Mouse (Mus musculus): ENCODE measurements at regions not wholly inside any gene's neighbourhood (a gene's known extent, or its start where the extent isn't known, plus 50 kb on each side); places are given as distances from the start of the nearest gene placed in this dataset.

DNA sequence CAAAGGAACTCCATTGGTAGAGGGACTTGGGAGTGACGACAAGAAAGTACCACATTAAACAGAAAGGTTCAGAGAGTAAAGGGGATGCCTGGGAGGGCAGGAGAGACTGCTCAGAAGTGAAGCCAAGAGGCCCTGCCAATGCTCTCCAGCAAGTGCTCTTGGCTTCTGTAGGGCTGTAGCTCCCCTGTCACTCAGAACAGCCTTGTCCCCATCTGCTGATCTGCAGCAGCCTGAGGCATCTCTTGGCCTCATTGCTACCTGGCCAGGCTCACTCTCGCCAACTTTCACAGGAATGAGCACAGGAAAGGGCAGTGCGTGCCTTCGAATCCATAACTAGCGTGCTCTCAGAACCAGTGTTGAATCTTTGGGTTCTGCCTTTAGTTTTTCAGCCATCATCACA lies 205.2 kb upstream of the Gm10295 start:
- Histone ChIP-seq H3K9ac (ENCODE audit: low read depth, low read length) (no peak overlapping the region), H3K4me3 (ENCODE audit: low read length) (no peak overlapping the region), H3K4me2 (replicated peaks; ENCODE audit: low read depth, low read length) (no peak overlapping the region), H3K4me1 (ENCODE audit: control insufficient read depth, insufficient read depth, low read length) (no peaks in the 10 kb centered on the region), H3K27me3 (ENCODE audit: control insufficient read depth, insufficient read depth, low read length) (no peaks in the 10 kb centered on the region), H3K9me3 (ENCODE audit: control insufficient read depth, low read length) (no peaks in the 10 kb centered on the region), H3K36me3 (ENCODE audit: control insufficient read depth, insufficient read depth, low read length) (no peaks in the 10 kb centered on the region), H3K27ac (ENCODE audit: low read depth, low read length) (no peak overlapping the region)
- ATAC-seq (ENCODE audit: low FRiP score, low TSS enrichment): no peak
- 94% methylated on average over 5 of the region's 5 CpGs for WGBS

DNA sequence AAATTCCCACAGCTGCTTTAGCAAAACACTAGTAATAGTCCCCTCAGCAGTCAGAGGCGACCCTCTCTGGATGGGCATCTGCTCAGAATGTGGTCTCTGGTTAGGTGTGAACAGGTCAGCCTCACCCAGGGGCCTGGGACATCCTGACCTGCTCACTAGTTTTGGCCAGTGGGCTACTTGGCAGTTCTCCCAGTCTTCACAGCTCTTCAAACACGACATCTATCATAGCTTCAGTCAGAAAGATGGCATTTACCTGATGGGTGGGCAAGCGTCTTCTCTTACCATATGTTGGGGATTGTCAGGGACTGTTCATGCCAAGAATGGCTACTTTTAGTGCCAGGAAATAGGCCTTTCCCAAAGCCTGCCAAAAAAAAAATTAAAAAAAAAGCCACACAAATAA lies 204.2 kb upstream of the Gm10295 start:
- H3K27ac ChIP-seq (ENCODE audit: low read depth, low read length): no peak overlapping the region
- no peak overlapping the region for H3K4me2 ChIP-seq (replicated peaks; ENCODE audit: low read depth, low read length)
- H3K4me1 ChIP-seq (ENCODE audit: control insufficient read depth, insufficient read depth, low read length): no peaks in the 10 kb centered on the region
- no peak overlapping the region for H3K4me3 ChIP-seq (ENCODE audit: low read length)
- no peaks in the 10 kb centered on the region for H3K9me3 ChIP-seq (ENCODE audit: control insufficient read depth, low read length)
- no peaks in the 10 kb centered on the region for H3K27me3 ChIP-seq (ENCODE audit: control insufficient read depth, insufficient read depth, low read length)
- WGBS: 94% methylated on average over 3 of the region's 3 CpGs
- no peaks in the 10 kb centered on the region for H3K36me3 ChIP-seq (ENCODE audit: control insufficient read depth, insufficient read depth, low read length)
- no peak overlapping the region for H3K9ac ChIP-seq (ENCODE audit: low read depth, low read length)
- ATAC-seq (ENCODE audit: low FRiP score, low TSS enrichment): no peak

DNA sequence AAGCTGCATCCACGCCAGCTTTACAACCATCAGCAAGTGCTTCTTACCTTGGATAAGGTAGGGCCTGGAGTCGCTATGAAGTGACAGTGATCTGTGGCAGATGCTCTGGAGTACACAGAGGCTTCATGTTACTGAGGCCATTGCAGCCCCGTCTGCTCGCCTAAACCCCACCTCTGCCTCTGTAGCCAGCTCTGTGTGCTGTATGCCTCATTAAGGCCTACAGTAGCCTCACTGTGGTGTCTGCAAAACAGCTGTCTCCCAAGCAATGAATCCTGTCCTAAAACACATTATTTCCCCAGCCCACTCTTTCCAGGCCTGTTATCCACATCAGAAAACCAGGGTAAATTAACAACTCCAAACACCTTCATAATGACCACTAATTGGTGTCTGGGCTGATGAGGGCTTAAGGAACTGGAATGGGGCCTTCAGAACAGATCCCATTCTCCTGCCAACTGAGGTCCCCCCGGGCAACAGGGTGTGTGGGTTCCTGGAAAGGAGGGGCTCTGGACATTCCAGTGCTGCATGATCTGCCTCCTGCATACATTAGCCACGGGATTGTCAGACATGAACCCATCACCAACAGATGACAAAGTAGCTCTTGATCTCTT lies 195.4 kb upstream of the Gm10295 start:
- Histone ChIP-seq H3K27me3 (ENCODE audit: control insufficient read depth, insufficient read depth, low read length) (no peaks in the 10 kb centered on the region), H3K36me3 (ENCODE audit: control insufficient read depth, insufficient read depth, low read length) (no peaks in the 10 kb centered on the region), H3K4me2 (replicated peaks; ENCODE audit: low read depth, low read length) (no peak overlapping the region), H3K4me3 (ENCODE audit: low read length) (no peak overlapping the region), H3K27ac (ENCODE audit: low read depth, low read length) (no peak overlapping the region), H3K9me3 (ENCODE audit: control insufficient read depth, low read length) (no peaks in the 10 kb centered on the region), H3K9ac (ENCODE audit: low read depth, low read length) (no peak overlapping the region), H3K4me1 (ENCODE audit: control insufficient read depth, insufficient read depth, low read length) (no peaks in the 10 kb centered on the region)
- no peak for ATAC-seq (ENCODE audit: low FRiP score, low TSS enrichment)
- WGBS: 53% methylated on average over 6 of the region's 6 CpGs

DNA sequence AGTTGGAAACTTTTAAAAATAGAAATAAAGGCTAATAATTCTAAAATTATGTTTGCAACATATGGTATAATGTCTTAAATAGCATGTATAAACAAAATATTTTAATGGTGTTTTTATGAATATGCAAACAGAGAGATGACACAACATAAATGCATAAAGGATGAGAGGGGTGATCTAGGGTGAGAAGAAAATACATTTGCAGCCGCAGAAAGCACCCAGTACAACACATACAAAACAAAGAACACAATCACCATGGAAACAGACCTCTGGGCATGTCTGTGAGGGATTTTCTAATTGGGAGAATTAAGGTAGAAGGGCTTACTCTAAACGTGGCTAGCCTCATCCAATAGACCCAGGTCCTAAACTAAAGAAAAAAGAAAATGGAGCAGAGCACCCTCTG lies 190.2 kb upstream of the Gm10295 start:
- Histone ChIP-seq H3K4me2 (replicated peaks; ENCODE audit: low read depth, low read length) (no peak overlapping the region), H3K9me3 (ENCODE audit: control insufficient read depth, low read length) (no peaks in the 10 kb centered on the region), H3K4me1 (ENCODE audit: control insufficient read depth, insufficient read depth, low read length) (no peaks in the 10 kb centered on the region), H3K9ac (ENCODE audit: low read depth, low read length) (no peak overlapping the region), H3K36me3 (ENCODE audit: control insufficient read depth, insufficient read depth, low read length) (no peaks in the 10 kb centered on the region), H3K27me3 (ENCODE audit: control insufficient read depth, insufficient read depth, low read length) (no peaks in the 10 kb centered on the region), H3K4me3 (ENCODE audit: low read length) (no peak overlapping the region), H3K27ac (ENCODE audit: low read depth, low read length) (peak overlapping the region; percentile 52; the same call in 1 of the 2 replicates)
- 60% methylated on average over 2 of the region's 2 CpGs for WGBS
- ATAC-seq (ENCODE audit: low FRiP score, low TSS enrichment): peak; percentile 79

DNA sequence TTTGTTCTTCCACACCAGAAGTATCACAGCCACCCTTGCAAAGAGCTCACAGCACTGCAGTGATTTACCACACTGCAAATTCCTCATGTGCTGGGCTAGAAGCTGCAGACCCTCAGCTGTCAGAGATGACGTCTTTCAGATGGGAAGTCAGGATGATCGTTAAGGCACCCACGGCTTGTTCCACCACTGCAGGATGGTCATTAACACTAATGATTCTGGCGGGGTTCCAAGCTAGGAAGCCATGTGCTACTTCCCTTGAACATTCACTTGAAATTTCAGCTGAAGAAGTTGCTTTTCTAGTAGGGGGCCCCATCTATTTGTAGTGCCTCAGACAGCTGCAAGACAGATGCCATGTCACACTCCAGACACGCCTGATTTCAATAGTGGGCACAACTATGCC lies 181.8 kb upstream of the Gm10295 start:
- no peaks in the 10 kb centered on the region for H3K27me3 ChIP-seq (ENCODE audit: control insufficient read depth, insufficient read depth, low read length)
- H3K27ac ChIP-seq (ENCODE audit: low read depth, low read length): peak overlapping the region; percentile 47; the same call in 1 of the 2 replicates
- H3K9me3 ChIP-seq (ENCODE audit: control insufficient read depth, low read length): no peaks in the 10 kb centered on the region
- no peaks in the 10 kb centered on the region for H3K36me3 ChIP-seq (ENCODE audit: control insufficient read depth, insufficient read depth, low read length)
- no peak overlapping the region for H3K4me2 ChIP-seq (replicated peaks; ENCODE audit: low read depth, low read length)
- no peak overlapping the region for H3K4me3 ChIP-seq (ENCODE audit: low read length)
- peak; percentile 93 for ATAC-seq (ENCODE audit: low FRiP score, low TSS enrichment)
- H3K9ac ChIP-seq (ENCODE audit: low read depth, low read length): no peak overlapping the region
- no peaks in the 10 kb centered on the region for H3K4me1 ChIP-seq (ENCODE audit: control insufficient read depth, insufficient read depth, low read length)
- 16% methylated on average over 5 of the region's 5 CpGs for WGBS

DNA sequence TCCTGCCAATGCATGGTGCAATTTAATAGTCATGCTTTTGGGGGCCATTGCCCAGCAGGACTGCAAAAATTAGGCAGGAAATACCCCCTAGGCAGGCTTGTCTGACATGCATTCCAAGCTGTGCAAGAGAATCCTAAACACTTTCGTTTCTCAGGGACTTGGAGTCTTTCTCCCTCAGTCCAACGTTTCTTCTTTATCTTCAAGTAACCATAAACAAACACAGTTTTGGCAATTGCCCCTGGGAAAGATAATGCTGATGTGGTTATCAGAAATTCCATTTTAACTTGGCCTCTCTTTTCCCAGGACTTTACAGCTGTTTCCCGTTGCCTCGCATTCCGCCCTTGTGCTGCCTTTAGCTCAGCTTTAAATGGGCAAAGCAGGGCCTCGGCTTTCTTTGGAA lies 180.2 kb upstream of the Gm10295 start:
- Histone ChIP-seq H3K4me3 (ENCODE audit: low read length) (no peak overlapping the region), H3K27me3 (ENCODE audit: control insufficient read depth, insufficient read depth, low read length) (no peaks in the 10 kb centered on the region), H3K27ac (ENCODE audit: low read depth, low read length) (peak overlapping the region; percentile 76), H3K36me3 (ENCODE audit: control insufficient read depth, insufficient read depth, low read length) (no peaks in the 10 kb centered on the region), H3K9me3 (ENCODE audit: control insufficient read depth, low read length) (no peaks in the 10 kb centered on the region), H3K4me2 (replicated peaks; ENCODE audit: low read depth, low read length) (no peak overlapping the region), H3K9ac (ENCODE audit: low read depth, low read length) (no peak overlapping the region), H3K4me1 (ENCODE audit: control insufficient read depth, insufficient read depth, low read length) (no peaks in the 10 kb centered on the region)
- 53% methylated on average over 6 of the region's 6 CpGs for WGBS
- ATAC-seq (ENCODE audit: low FRiP score, low TSS enrichment): no peak

DNA sequence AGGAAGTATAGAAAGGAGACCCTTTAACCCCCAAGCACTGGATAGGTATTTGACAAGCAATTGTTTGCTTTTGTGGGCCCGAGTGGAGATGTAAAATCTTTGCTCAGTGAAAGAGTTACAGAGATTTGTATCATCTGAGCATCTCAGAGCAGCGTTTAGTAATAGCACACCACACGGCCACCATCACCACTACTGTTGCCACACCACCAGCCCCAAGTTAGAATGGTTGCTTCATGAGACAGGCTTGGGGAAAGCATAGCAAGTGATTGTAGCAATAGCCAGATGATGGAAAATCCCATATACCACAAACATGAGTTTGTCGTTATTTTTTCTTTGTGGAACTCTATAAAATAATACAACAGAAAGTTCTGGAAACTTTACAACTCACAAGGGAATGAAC lies 179.6 kb upstream of the Gm10295 start:
- Histone ChIP-seq H3K4me3 (ENCODE audit: low read length) (no peak overlapping the region), H3K9ac (ENCODE audit: low read depth, low read length) (no peak overlapping the region), H3K4me2 (replicated peaks; ENCODE audit: low read depth, low read length) (no peak overlapping the region), H3K27ac (ENCODE audit: low read depth, low read length) (peak overlapping the region; percentile 76), H3K27me3 (ENCODE audit: control insufficient read depth, insufficient read depth, low read length) (no peaks in the 10 kb centered on the region), H3K36me3 (ENCODE audit: control insufficient read depth, insufficient read depth, low read length) (no peaks in the 10 kb centered on the region), H3K9me3 (ENCODE audit: control insufficient read depth, low read length) (no peaks in the 10 kb centered on the region), H3K4me1 (ENCODE audit: control insufficient read depth, insufficient read depth, low read length) (no peaks in the 10 kb centered on the region)
- WGBS: 86% methylated on average over 4 of the region's 4 CpGs
- no peak for ATAC-seq (ENCODE audit: low FRiP score, low TSS enrichment)

DNA sequence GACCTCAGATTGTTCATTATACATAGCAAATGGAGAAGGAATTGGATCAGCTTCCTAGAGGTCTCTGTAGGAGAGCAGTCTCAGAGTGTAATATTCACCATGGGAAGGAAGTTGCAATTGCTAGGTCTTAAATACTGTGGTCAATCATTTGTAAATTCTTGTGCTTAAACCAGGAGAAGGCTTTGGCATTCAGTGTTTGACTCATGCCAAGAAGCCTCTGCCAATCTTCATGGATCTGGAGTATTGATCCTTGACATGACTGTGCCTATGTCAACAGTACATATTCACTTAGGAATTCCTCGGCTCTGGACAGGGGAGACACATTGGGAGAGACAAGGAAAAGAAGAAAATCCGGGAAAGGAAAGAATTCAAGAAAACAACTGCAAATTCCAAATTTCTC lies 174.9 kb upstream of the Gm10295 start:
- WGBS: 91% methylated on average over 2 of the region's 2 CpGs
- H3K36me3 ChIP-seq (ENCODE audit: control insufficient read depth, insufficient read depth, low read length): no peaks in the 10 kb centered on the region

DNA sequence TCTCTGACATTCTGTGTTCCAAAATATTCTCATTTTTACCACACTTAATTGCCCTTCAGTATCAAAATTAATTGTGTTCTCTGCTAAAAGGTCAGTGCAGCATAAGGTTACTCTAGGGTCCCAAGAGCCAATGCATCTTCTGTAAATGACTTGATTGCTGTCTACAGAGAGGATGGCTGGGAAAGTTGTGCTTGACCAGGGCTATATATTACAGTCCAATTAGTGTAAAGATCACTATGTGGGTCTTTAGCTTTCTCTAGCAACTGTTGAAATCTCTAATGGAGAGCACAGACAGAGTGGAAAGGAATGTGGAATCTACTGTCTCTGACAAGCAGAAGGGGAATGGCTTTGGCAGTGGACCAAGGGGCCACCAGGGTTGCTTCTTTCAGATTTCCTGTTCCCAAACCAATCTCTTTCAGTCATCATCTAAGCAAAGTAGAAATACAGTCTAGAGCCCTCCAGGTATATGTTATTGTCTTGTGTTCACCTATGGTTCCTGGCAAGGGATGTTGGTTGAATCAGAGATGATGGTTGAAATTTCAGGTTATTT lies 173.4 kb upstream of the Gm10295 start:
- ATAC-seq (ENCODE audit: low FRiP score, low TSS enrichment): no peak
- Histone ChIP-seq H3K27me3 (ENCODE audit: control insufficient read depth, insufficient read depth, low read length) (no peaks in the 10 kb centered on the region), H3K4me1 (ENCODE audit: control insufficient read depth, insufficient read depth, low read length) (no peaks in the 10 kb centered on the region), H3K4me2 (replicated peaks; ENCODE audit: low read depth, low read length) (no peak overlapping the region), H3K9ac (ENCODE audit: low read depth, low read length) (no peak overlapping the region), H3K36me3 (ENCODE audit: control insufficient read depth, insufficient read depth, low read length) (no peaks in the 10 kb centered on the region), H3K27ac (ENCODE audit: low read depth, low read length) (no peak overlapping the region), H3K9me3 (ENCODE audit: control insufficient read depth, low read length) (no peaks in the 10 kb centered on the region), H3K4me3 (ENCODE audit: low read length) (no peak overlapping the region)

More for the DNA sequence above, 174.9 kb upstream of the Gm10295 start:
- Histone ChIP-seq H3K27ac (ENCODE audit: low read depth, low read length) (no peak overlapping the region), H3K4me2 (replicated peaks; ENCODE audit: low read depth, low read length) (no peak overlapping the region), H3K4me1 (ENCODE audit: control insufficient read depth, insufficient read depth, low read length) (no peaks in the 10 kb centered on the region), H3K9me3 (ENCODE audit: control insufficient read depth, low read length) (no peaks in the 10 kb centered on the region), H3K27me3 (ENCODE audit: control insufficient read depth, insufficient read depth, low read length) (no peaks in the 10 kb centered on the region), H3K9ac (ENCODE audit: low read depth, low read length) (no peak overlapping the region), H3K4me3 (ENCODE audit: low read length) (no peak overlapping the region)
- no peak for ATAC-seq (ENCODE audit: low FRiP score, low TSS enrichment)
